Mouse (Mus musculus) spleen, adult 2 months (tissue): ENCODE measurements around the gene Sbk1. TPM values are rescaled to one million over a fixed set of nuclear protein-coding genes. Genes with fewer than 3 reads are reported as not detected.

ENCODE experiments used
- DNase-seq, 2 experiments: peaks; one replicate each; pipeline versions ENCODE4 v3.0.0 to v3.0.0-alpha.2; 2012 to 2021; ENCODE audit warnings: low spot score in 2 of 2, low read depth in 1 of 2
- H3K27ac ChIP-seq: fragments of 200-500 bp; 2 replicates; pipeline ENCODE4 v1.5.1; 2012; ENCODE audit warnings: low read length, inconsistent platforms; ENCODE audit not compliant: insufficient read depth
- H3K27me3 ChIP-seq: fragments of 200-500 bp; 2 replicates; pipeline ENCODE4 v1.6.1; 2012; ENCODE audit warnings: mild to moderate bottlenecking, moderate library complexity, low read length, inconsistent platforms; ENCODE audit not compliant: control insufficient read depth, insufficient read depth
- H3K36me3 ChIP-seq: fragments of 200-500 bp; 2 replicates; pipeline ENCODE4 v1.6.1; 2012; ENCODE audit warnings: mild to moderate bottlenecking, low read length, inconsistent platforms; ENCODE audit not compliant: control insufficient read depth, insufficient read depth
- H3K4me1 ChIP-seq: fragments of 200-500 bp; 2 replicates; pipeline ENCODE4 v1.6.1; 2011; ENCODE audit warnings: inconsistent platforms; ENCODE audit not compliant: control insufficient read depth, insufficient read depth, insufficient read length
- H3K4me3 ChIP-seq: fragments of 200-500 bp; 2 replicates; pipeline ENCODE4 v1.5.1; 2011; ENCODE audit warnings: mild to moderate bottlenecking, inconsistent platforms; ENCODE audit not compliant: insufficient read depth, insufficient read length; ENCODE audit errors: extremely low read depth
- CTCF ChIP-seq: fragments of 200-500 bp; IDR thresholded peaks from 2 replicates; pipeline ENCODE4 v1.5.1; 2011; ENCODE audit warnings: mild to moderate bottlenecking, inconsistent platforms; ENCODE audit not compliant: insufficient read depth, insufficient read length, insufficient replicate concordance; ENCODE audit errors: extremely low read depth
- POLR2A ChIP-seq: fragments of 200-500 bp; IDR thresholded peaks from 2 replicates; pipeline ENCODE4 v1.6.1; 2011; ENCODE audit warnings: low read depth, low read length, inconsistent platforms
- WGBS: fragments of 180-500 bp; shearing (Covaris S2); methylation state at CpG from one replicate; pipeline ENCODE4 v1.1.7; 2018; 5-methylcytosine and 5-hydroxymethylcytosine counted together
- polyA plus RNA-seq: library from polyadenylated mRNA; depleted of rRNA; stranded (reverse); fragments of >200 nt; gene quantifications from 2 replicates; pipeline ENCODE4 v1.2.3, GENCODE M21; 2012

Gene Sbk1
- polyA plus RNA-seq, 1 experiment: 73.4 TPM

DNA sequence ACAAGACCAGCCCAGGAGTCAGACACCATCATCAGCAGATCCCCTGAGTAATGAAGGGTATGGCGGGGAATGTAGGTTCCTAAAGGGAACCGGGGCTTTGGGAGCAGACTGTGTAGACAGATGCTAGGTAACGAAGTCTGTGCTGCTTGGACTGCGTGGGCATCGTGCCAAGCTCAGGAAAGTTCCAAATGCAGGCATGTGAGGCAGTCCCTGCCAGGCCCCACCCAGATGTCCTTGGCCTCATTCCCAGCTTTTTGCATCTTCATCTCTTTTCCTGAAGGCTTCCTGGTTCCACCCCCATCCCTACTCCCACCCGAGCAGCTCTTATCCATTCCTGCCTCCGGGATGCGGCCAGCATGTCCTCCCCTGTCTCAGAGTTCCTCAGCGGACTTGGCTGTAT lies 6.5 kb upstream of the Sbk1 start:
- TF ChIP-seq POLR2A (no peak), CTCF (no peak)
- WGBS: 89% methylated on average over 9 of the region's 9 CpGs
- H3K36me3 ChIP-seq: no peaks in the 10 kb centered on the region
- H3K4me1 ChIP-seq: no peaks in the 10 kb centered on the region
- no peak overlapping the region for H3K27ac ChIP-seq
- H3K27me3 ChIP-seq: no peaks in the 10 kb centered on the region
- DNase-seq: no peak
- H3K4me3 ChIP-seq: no peak overlapping the region

GRCm38 (mm10) chr7:126266372-126266870 lies 6.0 kb upstream of the Sbk1 start:
- no peak overlapping the region for H3K27ac ChIP-seq
- H3K36me3 ChIP-seq: no peaks in the 10 kb centered on the region
- DNase-seq: no peak
- WGBS: 87% methylated on average over 4 of the region's 4 CpGs
- H3K4me3 ChIP-seq: no peak overlapping the region
- no peaks in the 10 kb centered on the region for H3K4me1 ChIP-seq
- no peaks in the 10 kb centered on the region for H3K27me3 ChIP-seq
- TF ChIP-seq CTCF: no peak
- no peak for TF ChIP-seq POLR2A

- no peaks in the 10 kb centered on the region for H3K27me3 ChIP-seq
- DNase-seq: no peak
- no peaks in the 10 kb centered on the region for H3K4me1 ChIP-seq
- H3K27ac ChIP-seq: no peak overlapping the region
- 60% methylated on average over 8 of the region's 8 CpGs for WGBS
- no peaks in the 10 kb centered on the region for H3K36me3 ChIP-seq
- no peak for TF ChIP-seq POLR2A
- no peak for TF ChIP-seq CTCF
- H3K4me3 ChIP-seq: no peak overlapping the region
These were observed 4.8 kb upstream of the Sbk1 start for GRCm38 (mm10) chr7:126267606-126268005.

DNA sequence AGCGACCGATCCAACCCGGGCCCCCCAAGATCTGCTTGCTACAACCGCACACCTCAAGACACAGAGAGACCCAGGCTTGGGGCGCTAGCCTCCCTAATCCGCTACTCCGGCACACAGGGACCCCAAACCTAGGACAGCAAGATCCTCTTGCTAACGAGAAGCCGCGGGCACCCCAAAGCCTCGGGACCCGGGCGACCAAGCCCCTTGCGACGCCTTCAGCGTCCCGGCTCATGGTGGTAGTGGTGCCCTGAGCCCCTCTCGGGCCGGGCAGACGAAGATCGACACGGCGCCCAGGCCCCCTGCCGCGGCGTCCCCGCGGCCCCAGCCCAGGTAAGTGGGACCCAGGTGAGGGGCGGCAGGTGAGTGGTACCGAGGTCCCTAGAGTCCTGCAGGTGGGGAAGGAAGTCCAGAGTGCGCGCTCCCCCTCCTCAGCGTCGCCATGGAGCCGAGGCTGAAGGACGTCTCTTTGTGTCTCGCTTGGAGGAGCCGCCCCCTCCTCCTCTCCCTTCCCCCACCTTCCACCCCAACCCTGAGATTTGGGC lies 422 bp downstream of the Sbk1 start:
- WGBS: 0% methylated on average over 37 of the region's 38 CpGs
- Histone ChIP-seq H3K36me3 (peaks cover 13% of the 10 kb centered on the region), H3K27me3 (no peaks in the 10 kb centered on the region), H3K4me3 (peak overlapping the region; percentile 81), H3K4me1 (peaks cover 28% of the 10 kb centered on the region; the same call in 1 of the 2 replicates), H3K27ac (peak overlapping the region; percentile 96)
- TF ChIP-seq POLR2A: no peak
- no peak for TF ChIP-seq CTCF
- DNase-seq: no peak

GRCm38 (mm10) chr7:126273351-126274042 lies 1.1 kb downstream of the Sbk1 start:
- TF ChIP-seq POLR2A (no peak), CTCF (no peak)
- Histone ChIP-seq H3K27ac (peak overlapping the region; percentile 96), H3K27me3 (no peaks in the 10 kb centered on the region), H3K4me1 (peaks cover 33% of the 10 kb centered on the region; the same call in 1 of the 2 replicates), H3K36me3 (peaks cover 15% of the 10 kb centered on the region), H3K4me3 (peak overlapping the region; percentile 81)
- WGBS: 44% methylated on average over 11 of the region's 11 CpGs
- no peak for DNase-seq

GRCm38 (mm10) chr7:126274137-126274536 lies 1.7 kb downstream of the Sbk1 start:
- TF ChIP-seq POLR2A (no peak), CTCF (no peak)
- Histone ChIP-seq H3K36me3 (peaks cover 16% of the 10 kb centered on the region), H3K4me3 (peak overlapping the region; percentile 81), H3K27me3 (no peaks in the 10 kb centered on the region), H3K4me1 (peaks cover 39% of the 10 kb centered on the region; the same call in 1 of the 2 replicates), H3K27ac (peak overlapping the region; percentile 96)
- WGBS: 61% methylated on average over 3 of the region's 3 CpGs
- no peak for DNase-seq

GRCm38 (mm10) chr7:126274626-126275025 lies 2.2 kb downstream of the Sbk1 start:
- WGBS: 49% methylated on average over 4 of the region's 4 CpGs
- no peak for DNase-seq
- Histone ChIP-seq H3K27ac (peak overlapping the region; percentile 96), H3K36me3 (peaks cover 18% of the 10 kb centered on the region), H3K4me1 (peaks cover 42% of the 10 kb centered on the region; the same call in 1 of the 2 replicates), H3K27me3 (no peaks in the 10 kb centered on the region), H3K4me3 (peak overlapping the region; percentile 81)
- TF ChIP-seq CTCF (no peak), POLR2A (no peak)
